Comparison of ENCODE assay signal across 12 mouse cellular contexts in genomic region chr15:101147910-101148273, GRCm38 (mm10). TPM values are rescaled to one million over a fixed set of nuclear protein-coding genes. Genes with fewer than 3 reads are reported as not detected.
DNase-seq lines count a peak whose midpoint lies in the region; ATAC-seq and TF ChIP-seq lines count a peak whose summit lies in the region.
"Had no signal": no experiment of that assay in that cellular context is flagged by ENCODE, and none has a peak within 500 bp of the region (broad histone marks: within the 10 kb centered on the region; RNA-seq: fewer than 3 reads in every experiment).

No protein-coding gene starts in this region.

- no peaks in the 10 kb centered on the region for H3K27me3 ChIP-seq in heart, embryonic 12.5 days (replicated peaks)
- H3K27me3 ChIP-seq: neural tube, embryonic 13.5 days had no signal

- H3K36me3 ChIP-seq in heart, embryonic 12.5 days: no peaks in the 10 kb centered on the region
- H3K36me3 ChIP-seq: neural tube, embryonic 13.5 days had no signal

- H3K9ac ChIP-seq in heart, embryonic 12.5 days: no peak overlapping the region
- H3K9ac ChIP-seq: neural tube, embryonic 13.5 days had no signal

- WGBS in heart, embryonic 12.5 days: 3% methylated on average over 6 of the region's 6 CpGs
- WGBS in lung, adult 2 months: 14% methylated on average over 6 of the region's 6 CpGs

- H3K4me3 ChIP-seq in gastrocnemius, adult 2 months: no peak overlapping the region
- H3K4me3 ChIP-seq in heart, embryonic 12.5 days: no peak overlapping the region
- no peak overlapping the region for H3K4me3 ChIP-seq in lung, adult 2 months (replicated peaks; ENCODE audit: extremely low read depth, low read depth, low read length)
- H3K4me3 ChIP-seq: neural tube, embryonic 13.5 days had no signal

- intact Hi-C loops in gastrocnemius, adult 2 months (cut with DNase I): loop anchor here (2.0 kb wide), 1 partner anchor 25 kb away; no protein-coding TSS in a partner anchor
- intact Hi-C loops in gastrocnemius, postnatal 14 days (cut with DNase I; ENCODE audit: low total_unique reads): no loop called here
- intact Hi-C loops in left cerebral cortex, postnatal 10 days (cut with DNase I): no loop called here

- H3K4me1 ChIP-seq in heart, embryonic 12.5 days (replicated peaks): peaks cover 57% of the 10 kb centered on the region
- peaks cover 13% of the 10 kb centered on the region for H3K4me1 ChIP-seq in lung, adult 2 months (ENCODE audit: control insufficient read depth, insufficient read depth, low read length)

- TF ChIP-seq POLR2A in lung, adult 2 months (IDR thresholded peaks at IDR 0.05; ENCODE audit: borderline replicate concordance, extremely low read depth, low read depth, low read length): 0 out of 2 replicates have a peak, but pooled peaks have one; percentile 19

- ATAC-seq in heart, embryonic 12.5 days (ENCODE audit: insufficient number of reproducible peaks, low FRiP score): peak; percentile 19; the same call in 1 of the 2 replicates

- no peak for DNase-seq in gastrocnemius, adult 2 months
- DNase-seq in gastrocnemius, postnatal 14 days: no peak
- peak; percentile 80 for DNase-seq in 416B (ENCODE audit: low read depth)
- peak; percentile 35 for DNase-seq in lung, adult 2 months
- DNase-seq in layer of hippocampus, postnatal 10 days (ENCODE audit: low spot score in 2 of 2): no peak
- no peak for DNase-seq in cerebellum, adult 9-11 months
- DNase-seq in left cerebral cortex, postnatal 10 days (ENCODE audit: extremely low spot score in 1 of 2, low spot score in 2 of 2): no peak
- DNase-seq: right cerebral cortex, postnatal 4 days; thymus, postnatal 14 days had no signal

- H3K27ac ChIP-seq in gastrocnemius, adult 2 months: peak overlapping the region; percentile 41
- peak overlapping the region; percentile 40 for H3K27ac ChIP-seq in heart, embryonic 12.5 days (ENCODE audit: poor library complexity, severe bottlenecking)
- H3K27ac ChIP-seq: neural tube, embryonic 13.5 days had no signal

- H3K9me3 ChIP-seq in heart, embryonic 12.5 days (replicated peaks): no peaks in the 10 kb centered on the region
- H3K9me3 ChIP-seq: neural tube, embryonic 13.5 days had no signal

- TF ChIP-seq CTCF in gastrocnemius, adult 2 months (IDR thresholded peaks at IDR 0.05): no peak
- TF ChIP-seq CTCF in lung, adult 2 months (IDR thresholded peaks at IDR 0.05; ENCODE audit: insufficient read depth, low read length): no peak

- peak overlapping the region; percentile 41 for H3K4me2 ChIP-seq in heart, embryonic 12.5 days
- H3K4me2 ChIP-seq: neural tube, embryonic 13.5 days had no signal

RNA-seq across cellular contexts. Expression of gene Acvrl1, which starts 19.6 kb away (rescaled TPM):
- total RNA-seq in gastrocnemius, adult 2 months (2021): 10 to 100 TPM; 10.2 to 14.5 TPM
- total RNA-seq in gastrocnemius, postnatal 14 days (2021): 10 to 100 TPM; 12.9 to 15.0 TPM
- 3.1 and 3.6 TPM in 2 replicates for polyA plus RNA-seq in heart, embryonic 12.5 days (2016; fragmentation: Nextera tagmentation; extraction: Ambion mirVana)
- 672 and 695 TPM in 2 replicates for polyA plus RNA-seq in lung, adult 2 months (2012; rRNA removed)
- total RNA-seq in layer of hippocampus, postnatal 10 days (2021): 1 to 10 TPM; 9.0 to 9.8 TPM
- 10 to 100 TPM; 13.1 TPM for total RNA-seq in left cerebral cortex, postnatal 10 days (2021)

RNA-seq across cellular contexts. Expression of gene Acvr1b, which starts 26.0 kb away (rescaled TPM):
- total RNA-seq in gastrocnemius, adult 2 months (2021): 10 to 100 TPM; 26.9 to 30.8 TPM
- 10 to 100 TPM; 21.8 to 29.9 TPM for total RNA-seq in gastrocnemius, postnatal 14 days (2021)
- 6.8 TPM in 2 replicates for polyA plus RNA-seq in heart, embryonic 12.5 days (2016; fragmentation: Nextera tagmentation; extraction: Ambion mirVana)
- 45.8 and 57.2 TPM in 2 replicates for polyA plus RNA-seq in lung, adult 2 months (2012; rRNA removed)
- total RNA-seq in layer of hippocampus, postnatal 10 days (2021): 10 to 100 TPM; 78.9 to 79.2 TPM
- total RNA-seq in left cerebral cortex, postnatal 10 days (2021): 100 to 1,000 TPM; 110 to 113 TPM

RNA-seq across cellular contexts. Expression of gene Ankrd33, which starts 32.3 kb away (rescaled TPM):
- not detected for total RNA-seq in gastrocnemius, adult 2 months (2021)
- total RNA-seq in gastrocnemius, postnatal 14 days (2021): not detected
- not detected in 2 replicates for polyA plus RNA-seq in heart, embryonic 12.5 days (2016; fragmentation: Nextera tagmentation; extraction: Ambion mirVana)
- 0.10 and 0.28 TPM in 2 replicates for polyA plus RNA-seq in lung, adult 2 months (2012; rRNA removed)
- total RNA-seq in layer of hippocampus, postnatal 10 days (2021): not detected
- not detected for total RNA-seq in left cerebral cortex, postnatal 10 days (2021)
- total RNA-seq: hematopoietic stem cell, adult 5-6 weeks had no signal
- polyA plus RNA-seq: neural tube, embryonic 13.5 days had no signal

Comparison
In these comparisons a context has a peak if more than half of its experiments do, and no peak if none do; other contexts are left out.
1. DNase-seq: peak in 416B (single experiment) and lung, adult 2 months (single experiment); none in gastrocnemius, adult 2 months (single experiment), gastrocnemius, postnatal 14 days (single experiment), layer of hippocampus, postnatal 10 days (0 of 2), cerebellum, adult 9-11 months (single experiment) and left cerebral cortex, postnatal 10 days (0 of 2).